Mouse (Mus musculus): ENCODE data around the gene Ilk.
"Not testable (repeated sequence)": the region's sequence is repeated elsewhere in the genome, so short reads cannot be mapped to it uniquely, and the experiment has no call there.

Gene Ilk

GRCm38 (mm10) chr7:105736264-105736901 lies at the start of gene Ilk:
Gene Ilk (plus strand): TSS chr7:105736592.
- DNase-seq (ENCODE audit: low spot score) = peak; percentile 83

DNA sequence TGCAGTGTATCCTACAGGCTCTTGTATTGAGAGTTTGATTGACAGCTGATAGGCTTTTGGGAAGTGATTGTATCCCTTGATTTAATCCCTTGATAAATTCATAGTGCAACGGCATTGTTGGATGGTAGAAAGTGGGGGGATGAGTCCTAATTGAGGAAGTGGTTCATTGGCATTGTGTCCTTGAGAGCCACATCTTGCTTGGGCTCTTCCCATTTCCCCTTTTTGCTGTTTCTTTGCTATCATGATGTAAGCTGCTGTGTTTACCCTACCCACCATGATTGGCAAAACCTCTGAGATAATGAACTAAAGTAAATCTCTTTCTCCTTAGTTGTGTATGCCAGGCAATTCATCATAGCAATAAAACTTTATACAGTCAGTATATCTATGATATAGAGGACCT lies 45.5 kb upstream of the Ilk start:
- DNase-seq (ENCODE audit: low spot score) = no peak

DNA sequence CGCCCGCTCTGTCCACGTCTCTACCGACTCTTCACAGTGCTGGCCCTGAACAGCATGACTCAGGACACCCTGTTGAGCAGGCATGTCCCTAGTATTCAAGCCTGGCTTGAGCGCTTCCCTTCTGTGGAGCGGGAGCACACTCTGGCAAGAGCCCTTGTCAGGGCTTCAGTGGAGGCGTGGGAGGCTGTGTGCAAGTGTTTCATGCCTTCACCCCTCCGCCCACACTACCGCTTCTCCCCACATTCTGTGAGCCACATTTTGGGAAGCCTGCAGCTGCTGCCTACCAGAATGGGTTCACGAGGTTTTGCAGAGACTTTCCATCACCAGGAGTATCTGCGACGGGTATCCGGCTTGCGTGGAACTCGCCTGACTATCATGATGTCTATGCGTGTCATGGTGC lies 33.2 kb upstream of the Ilk start:
- DNase-seq (ENCODE audit: low spot score) = no peak

GRCm38 (mm10) chr7:105703816-105704215 lies 32.6 kb upstream of the Ilk start:
- no peak for DNase-seq (ENCODE audit: low spot score)

DNA sequence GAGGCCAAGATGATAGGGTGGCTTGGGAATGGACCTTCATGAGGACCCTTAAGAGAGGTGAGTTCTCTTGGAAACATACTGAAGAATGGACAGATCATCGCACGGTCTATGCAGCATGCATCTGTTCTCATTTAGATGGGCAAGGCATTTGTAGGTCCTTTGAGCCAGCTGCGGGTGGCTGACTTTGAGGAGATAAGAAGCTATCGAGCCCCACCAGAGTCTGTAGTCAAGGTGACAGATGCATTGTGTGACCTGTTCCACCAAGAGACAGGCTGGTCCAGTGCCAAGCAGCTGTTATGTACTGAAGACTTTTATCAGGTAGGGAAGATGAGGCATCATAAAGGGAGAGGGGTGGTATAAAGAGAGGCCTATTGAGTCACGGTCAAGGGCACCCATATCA lies 27.7 kb upstream of the Ilk start:
- DNase-seq (ENCODE audit: low spot score) = peak; percentile 30

DNA sequence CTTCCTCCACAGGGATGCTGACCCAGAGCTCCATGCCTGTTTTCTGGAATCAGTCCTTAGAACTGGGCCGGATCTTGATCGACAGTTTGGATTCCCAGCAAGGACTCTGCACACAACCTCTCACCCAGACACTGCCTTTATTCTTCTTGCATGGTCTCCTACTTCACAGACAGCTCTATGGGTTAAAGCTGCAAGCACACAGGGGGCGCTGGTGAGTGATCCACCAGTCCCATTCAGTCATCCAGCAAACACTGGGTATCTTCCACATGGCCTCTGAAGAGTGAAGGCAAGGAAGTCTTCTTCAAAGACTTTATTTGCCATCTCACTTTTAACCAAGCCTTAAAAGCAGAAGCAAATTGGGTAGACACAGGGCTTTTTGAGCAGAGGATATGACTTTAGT lies 21.0 kb upstream of the Ilk start:
- DNase-seq (ENCODE audit: low spot score) = no peak

- no peak for DNase-seq (ENCODE audit: low spot score)
Observed at GRCm38 (mm10) chr7:105721916-105722315, 14.5 kb upstream of the Ilk start.

GRCm38 (mm10) chr7:105726144-105726979 lies 10.0 kb upstream of the Ilk start:
- no peak for DNase-seq (ENCODE audit: low spot score)

GRCm38 (mm10) chr7:105726980-105727325 lies 9.4 kb upstream of the Ilk start:
- DNase-seq (ENCODE audit: low spot score) = no peak

- DNase-seq (ENCODE audit: low spot score) = no peak
Observed at GRCm38 (mm10) chr7:105728701-105729428, 7.5 kb upstream of the Ilk start.

GRCm38 (mm10) chr7:105733836-105734235 lies 2.6 kb upstream of the Ilk start:
- DNase-seq (ENCODE audit: low spot score) = no peak

GRCm38 (mm10) chr7:105734826-105735225 lies 1.6 kb upstream of the Ilk start:
- DNase-seq (ENCODE audit: low spot score) = no peak

- DNase-seq (ENCODE audit: low spot score) = not testable (repeated sequence)
Observed at GRCm38 (mm10) chr7:105735464-105735863, 928 bp upstream of the Ilk start.

DNA sequence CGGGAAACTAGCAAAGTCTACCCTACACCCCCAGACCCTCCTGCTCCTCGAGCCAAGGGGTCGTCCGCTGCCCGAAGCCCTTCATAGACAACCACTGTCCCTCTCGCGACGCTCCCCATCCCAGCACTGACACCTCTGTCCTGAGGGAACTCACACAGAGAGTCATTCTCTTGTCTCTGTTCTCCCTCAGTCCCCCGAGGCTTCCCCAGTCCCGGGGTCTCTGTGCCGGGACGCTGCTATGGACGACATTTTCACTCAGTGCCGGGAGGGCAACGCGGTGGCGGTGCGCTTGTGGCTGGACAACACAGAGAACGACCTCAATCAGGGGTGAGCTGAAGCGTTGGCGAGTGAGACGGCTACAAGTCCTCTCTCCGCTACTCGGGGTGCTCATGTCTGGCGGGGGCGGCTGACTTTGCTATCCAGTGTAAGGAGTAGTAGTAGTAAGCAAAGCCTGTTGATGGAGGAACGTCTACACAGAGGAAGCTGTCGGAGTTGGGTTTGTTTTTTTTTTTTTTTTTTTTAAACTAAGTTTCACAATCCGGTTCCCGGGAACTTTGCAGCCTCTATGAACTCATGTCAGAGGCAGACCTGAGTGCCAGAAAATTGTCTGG lies 624 bp downstream of the Ilk start, which contains the start of gene Rrp8:
Gene Rrp8, minus strand, starts transcription at position 475 of the 611 bp plus-strand sequence.
- peak; percentile 45 for DNase-seq (ENCODE audit: low spot score)

DNA sequence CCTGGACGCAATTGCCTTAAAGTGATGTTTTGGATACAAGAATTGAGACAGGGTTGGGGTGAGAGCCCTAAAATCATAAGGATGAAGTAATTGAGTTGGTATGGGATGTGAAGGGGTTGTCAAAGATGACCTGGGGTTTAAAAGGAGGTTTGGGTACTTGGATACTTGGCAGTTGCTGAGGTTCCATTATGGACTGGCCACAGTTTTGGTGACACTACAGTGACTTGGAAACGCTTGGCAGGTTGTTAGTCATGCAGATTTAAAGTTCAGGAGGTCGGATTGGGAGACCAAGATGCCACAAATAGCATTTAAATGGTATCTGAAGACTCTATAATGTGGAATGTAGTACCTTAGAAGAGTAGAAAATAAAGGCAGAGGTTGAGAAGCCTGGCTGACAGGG lies 1.3 kb downstream of the Ilk start:
- no peak for DNase-seq (ENCODE audit: low spot score)

- DNase-seq (ENCODE audit: low spot score) = no peak
Observed at GRCm38 (mm10) chr7:105738286-105738685, 1.9 kb downstream of the Ilk start.

DNA sequence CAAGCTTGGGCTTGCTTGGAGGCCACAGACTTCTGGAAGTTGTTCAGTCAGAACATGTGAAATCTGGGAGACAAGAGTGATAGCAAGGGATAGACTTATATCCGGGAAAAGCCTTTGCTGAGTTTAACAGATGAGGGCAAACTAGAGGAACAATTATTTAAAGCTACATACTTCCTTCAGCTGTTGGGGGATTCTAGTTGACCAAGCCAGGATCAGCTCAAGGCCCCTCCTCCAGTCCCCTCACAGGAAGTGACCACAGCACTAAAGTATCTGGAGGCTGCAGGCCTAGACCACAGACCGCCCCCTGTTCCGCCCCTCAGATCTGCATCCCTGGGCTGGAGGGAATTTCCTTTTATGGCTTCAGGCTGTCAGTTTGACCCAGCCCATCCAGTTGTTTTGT lies 2.6 kb downstream of the Ilk start:
- no peak for DNase-seq (ENCODE audit: low spot score)

DNA sequence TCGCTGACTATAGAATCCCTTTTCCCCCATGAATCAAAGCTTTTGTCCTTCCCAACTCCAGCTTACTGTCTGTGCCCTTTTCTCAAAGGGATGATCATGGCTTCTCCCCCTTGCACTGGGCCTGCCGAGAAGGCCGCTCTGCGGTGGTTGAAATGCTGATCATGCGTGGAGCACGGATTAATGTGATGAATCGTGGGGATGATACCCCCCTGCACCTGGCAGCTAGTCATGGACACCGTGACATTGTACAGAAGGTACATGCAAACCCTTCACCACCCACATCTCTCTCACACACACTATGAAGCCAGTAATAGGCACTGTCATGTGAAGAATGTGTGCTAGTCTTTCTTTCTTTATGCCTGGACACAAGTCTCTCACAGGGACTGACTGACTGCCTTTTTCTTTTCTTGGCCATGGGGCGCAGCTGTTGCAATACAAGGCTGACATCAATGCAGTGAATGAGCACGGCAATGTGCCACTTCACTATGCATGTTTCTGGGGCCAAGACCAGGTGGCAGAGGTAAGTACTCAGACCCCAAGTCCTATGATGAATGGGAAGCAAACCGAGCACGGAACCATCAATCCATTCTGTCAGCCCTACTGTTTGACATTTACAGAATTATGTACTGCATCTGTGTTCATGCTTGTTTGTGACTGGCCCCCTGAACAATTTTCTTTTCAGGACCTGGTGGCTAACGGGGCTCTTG lies 3.9 kb downstream of the Ilk start:
- DNase-seq (ENCODE audit: low spot score) = no peak

DNA sequence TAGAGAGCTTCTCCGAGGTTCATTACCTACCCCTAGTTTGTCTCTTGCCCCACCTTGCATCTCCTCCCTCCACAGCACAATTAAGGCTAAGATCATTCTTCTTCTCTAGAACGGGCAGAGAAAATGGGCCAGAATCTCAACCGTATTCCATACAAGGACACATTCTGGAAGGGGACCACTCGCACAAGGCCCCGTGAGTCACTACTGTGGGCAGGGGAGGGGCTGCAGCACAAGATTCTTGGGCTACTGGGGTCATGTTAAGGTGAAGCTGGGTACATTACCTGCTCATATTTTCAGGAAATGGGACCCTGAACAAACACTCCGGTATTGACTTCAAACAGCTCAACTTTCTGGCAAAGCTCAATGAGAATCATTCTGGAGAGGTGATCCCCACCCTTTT lies 4.5 kb downstream of the Ilk start:
- DNase-seq (ENCODE audit: low spot score) = no peak

GRCm38 (mm10) chr7:105741978-105742377 lies 5.6 kb downstream of the Ilk start:
- DNase-seq (ENCODE audit: low spot score) = no peak

DNA sequence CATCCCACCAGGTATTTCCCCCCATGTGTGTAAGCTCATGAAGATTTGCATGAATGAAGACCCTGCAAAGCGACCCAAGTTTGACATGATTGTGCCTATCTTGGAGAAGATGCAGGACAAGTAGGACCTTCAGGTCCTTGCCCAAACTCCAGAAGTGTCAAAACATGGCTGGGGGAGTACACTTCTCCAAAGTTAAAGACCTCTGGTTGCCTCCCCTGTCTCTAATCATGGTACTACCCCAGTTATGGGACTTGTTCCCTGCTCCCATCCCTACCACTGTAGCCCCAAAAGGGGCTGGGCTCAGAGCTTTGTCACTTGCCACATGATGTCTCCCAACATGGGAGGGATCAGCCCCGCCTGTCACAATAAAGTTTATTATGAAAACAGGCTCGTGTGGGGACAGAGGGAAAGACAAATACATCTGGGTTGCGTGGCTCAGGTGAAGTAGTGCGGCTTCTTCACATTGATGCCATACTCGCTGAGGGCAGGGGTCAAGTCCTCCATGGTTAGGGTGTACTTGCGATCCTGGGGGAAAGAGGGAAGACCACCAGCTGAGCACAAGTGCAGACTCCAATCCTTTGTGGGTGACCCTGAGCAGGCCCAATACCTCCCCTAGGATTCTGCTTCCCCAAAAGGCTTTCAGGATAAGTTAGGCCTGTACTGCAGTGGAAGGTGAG lies 6.3 kb downstream of the Ilk start:
- not testable (repeated sequence) for DNase-seq (ENCODE audit: low spot score)
